Mouse (Mus musculus) thymus, adult 2 months (tissue): ENCODE measurements around the gene Pkm. TPM values are rescaled to one million over a fixed set of nuclear protein-coding genes. Genes with fewer than 3 reads are reported as not detected.

Experiments
- DNase-seq: peaks from one replicate; pipeline ENCODE4 v3.0.0; 2021
- H3K27ac ChIP-seq: fragments of 200-500 bp; 2 replicates; pipeline ENCODE4 v1.5.1; 2012; ENCODE audit warnings: low read length, control low read depth; ENCODE audit not compliant: control insufficient read depth, insufficient read depth
- H3K27me3 ChIP-seq: fragments of 200-500 bp; 2 replicates; pipeline ENCODE4 v1.6.1; 2012; ENCODE audit warnings: mild to moderate bottlenecking, low read length, moderate library complexity, mixed read lengths; ENCODE audit not compliant: control insufficient read depth, insufficient read depth
- H3K36me3 ChIP-seq: fragments of 200-500 bp; 2 replicates; pipeline ENCODE4 v1.6.1; 2012; ENCODE audit warnings: mild to moderate bottlenecking, low read length, moderate library complexity; ENCODE audit not compliant: control insufficient read depth, insufficient read depth
- H3K4me1 ChIP-seq: fragments of 200-500 bp; replicated peaks from 2 replicates; pipeline ENCODE4 v1.6.1; 2012; ENCODE audit warnings: low read length; ENCODE audit not compliant: control insufficient read depth, insufficient read depth
- H3K4me3 ChIP-seq: fragments of 200-500 bp; 2 replicates; pipeline ENCODE4 v1.5.1; 2012; ENCODE audit warnings: mild to moderate bottlenecking, low read length, control low read depth, moderate library complexity; ENCODE audit not compliant: control insufficient read depth, insufficient read depth
- CTCF ChIP-seq: fragments of 200-500 bp; IDR thresholded peaks from 2 replicates; pipeline ENCODE4 v1.5.1; 2012; ENCODE audit warnings: mild to moderate bottlenecking, control low read depth, low read length, moderate library complexity, borderline replicate concordance; ENCODE audit not compliant: control insufficient read depth, poor library complexity, insufficient read depth; ENCODE audit errors: extremely low read depth
- POLR2A ChIP-seq: fragments of 200-500 bp; IDR thresholded peaks from 2 replicates; pipeline ENCODE4 v1.6.1; 2012; ENCODE audit warnings: mild to moderate bottlenecking, low read length, control low read depth, moderate library complexity; ENCODE audit not compliant: control insufficient read depth, poor library complexity, insufficient read depth; ENCODE audit errors: extremely low read depth
- WGBS: fragments of 180-500 bp; shearing (Covaris S2); methylation state at CpG from one replicate; pipeline ENCODE4 v1.1.7; 2018; 5-methylcytosine and 5-hydroxymethylcytosine counted together
- polyA plus RNA-seq: library from polyadenylated mRNA; depleted of rRNA; stranded (reverse); fragments of >200 nt; gene quantifications from 2 replicates; pipeline ENCODE4 v1.2.3, GENCODE M21; 2012

Pkm gene
- polyA plus RNA-seq, 1 experiment, result 916 TPM

GRCm38 (mm10) chr9:59639936-59640335 is 16.2 kb upstream of the Pkm start:
- no peak overlapping the region for H3K4me3 ChIP-seq
- H3K4me1 ChIP-seq, result no peaks in the 10 kb centered on the region
- DNase-seq, result no peak
- 96% methylated on average over 4 of the region's 4 CpGs for WGBS
- no peak for TF ChIP-seq CTCF
- no peak for TF ChIP-seq POLR2A
- no peak overlapping the region for H3K27ac ChIP-seq
- no peaks in the 10 kb centered on the region for H3K27me3 ChIP-seq
- peaks cover 61% of the 10 kb centered on the region for H3K36me3 ChIP-seq

- no peak for DNase-seq
- Histone ChIP-seq H3K4me1 (no peaks in the 10 kb centered on the region), H3K36me3 (peaks cover 48% of the 10 kb centered on the region), H3K27ac (no peak overlapping the region), H3K4me3 (no peak overlapping the region), H3K27me3 (no peaks in the 10 kb centered on the region)
- TF ChIP-seq CTCF (no peak), POLR2A (no peak)
- 98% methylated on average over 2 of the region's 2 CpGs for WGBS
Measured at GRCm38 (mm10) chr9:59641320-59641719, 14.8 kb upstream of the Pkm start.

GRCm38 (mm10) chr9:59649911-59650310 is 6.3 kb upstream of the Pkm start:
- H3K27me3 ChIP-seq, result no peaks in the 10 kb centered on the region
- no peaks in the 10 kb centered on the region for H3K4me1 ChIP-seq
- no peak overlapping the region for H3K27ac ChIP-seq
- H3K4me3 ChIP-seq, result no peak overlapping the region
- no peak for TF ChIP-seq POLR2A
- TF ChIP-seq CTCF, result no peak
- peaks cover 29% of the 10 kb centered on the region for H3K36me3 ChIP-seq
- WGBS, result 98% methylated on average over 4 of the region's 4 CpGs
- no peak for DNase-seq

DNA sequence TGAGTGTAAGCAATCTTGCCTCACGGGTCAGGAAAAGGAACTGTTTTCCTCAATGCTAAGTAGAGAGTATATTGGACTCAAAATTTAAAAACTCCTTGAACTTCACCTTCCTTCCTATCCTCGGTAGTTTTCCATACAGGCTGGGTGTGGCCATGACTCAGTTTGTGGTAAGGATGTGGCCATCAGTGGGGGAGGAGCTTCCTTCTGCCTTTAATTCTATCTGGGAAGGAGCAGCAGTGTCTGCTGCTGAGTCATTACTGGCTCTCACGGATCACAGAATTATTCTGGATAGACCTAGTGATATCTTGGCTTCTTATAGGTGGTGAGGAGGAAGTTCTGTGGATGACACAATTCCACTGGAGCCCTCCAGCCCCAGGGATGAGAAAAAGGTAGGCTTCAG is 2.8 kb upstream of the Pkm start:
- 8% methylated on average over 3 of the region's 3 CpGs for WGBS
- Histone ChIP-seq H3K4me3 (no peak overlapping the region), H3K27me3 (no peaks in the 10 kb centered on the region), H3K36me3 (peaks cover 26% of the 10 kb centered on the region), H3K4me1 (peaks cover 7% of the 10 kb centered on the region), H3K27ac (no peak overlapping the region)
- no peak for TF ChIP-seq POLR2A
- no peak for TF ChIP-seq CTCF
- DNase-seq, result no peak

GRCm38 (mm10) chr9:59654450-59654983 is 1.7 kb upstream of the Pkm start:
- Histone ChIP-seq H3K27ac (no peak overlapping the region), H3K4me1 (peaks cover 7% of the 10 kb centered on the region), H3K36me3 (peaks cover 15% of the 10 kb centered on the region; the same call in 1 of the 2 replicates), H3K27me3 (no peaks in the 10 kb centered on the region), H3K4me3 (no peak overlapping the region)
- WGBS, result 89% methylated on average over 2 of the region's 2 CpGs
- TF ChIP-seq CTCF (no peak), POLR2A (no peak)
- no peak for DNase-seq

DNA sequence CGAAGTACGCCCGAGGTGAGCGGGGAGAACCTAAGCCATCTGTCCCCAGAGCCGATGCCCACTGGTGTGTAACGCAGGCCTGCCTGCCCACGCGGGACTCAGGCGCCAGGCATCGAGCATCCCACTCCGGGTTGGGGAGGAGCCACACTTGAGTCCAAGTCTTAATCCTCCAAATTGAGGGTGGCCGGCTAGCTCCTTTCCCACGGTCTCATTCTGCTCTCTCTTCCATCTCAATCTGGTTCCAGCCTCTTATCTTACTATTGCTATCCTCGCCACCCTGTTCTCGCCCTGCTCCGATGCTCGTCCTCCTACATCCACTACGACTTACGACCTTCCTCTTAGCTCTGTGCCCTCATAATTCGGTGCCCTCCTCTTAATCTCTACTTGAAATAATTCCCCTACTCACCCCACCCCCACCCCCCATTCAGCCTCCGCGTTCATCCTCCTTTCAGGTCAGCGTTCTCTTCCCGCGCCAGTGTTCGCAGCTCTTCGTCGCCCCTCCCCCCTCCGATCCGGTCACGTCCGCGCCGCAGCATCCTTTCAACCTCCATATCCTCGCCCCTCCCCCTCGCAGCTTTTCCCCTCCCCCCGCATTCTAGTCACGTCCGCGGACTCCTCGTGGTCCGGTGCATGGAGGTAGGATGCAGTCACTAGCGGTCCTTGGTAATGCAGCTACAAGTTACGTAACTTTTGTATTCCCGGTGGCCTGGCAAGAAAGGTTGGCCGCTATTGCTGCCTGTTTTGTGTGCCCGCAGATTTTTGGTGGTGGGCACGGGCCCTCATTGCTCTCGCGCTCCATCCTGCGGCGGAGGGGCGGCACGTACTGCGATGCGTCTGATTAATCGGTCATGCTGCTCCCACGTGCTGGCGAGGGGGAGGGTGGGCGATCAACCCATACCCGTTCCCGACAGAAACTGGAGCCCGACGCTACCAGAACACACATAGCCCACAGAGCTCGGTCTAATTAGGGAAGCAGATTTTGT is 758 bp downstream of the Pkm start:
- peak overlapping the region; percentile 65 for H3K4me3 ChIP-seq
- TF ChIP-seq POLR2A, result no peak
- TF ChIP-seq CTCF, result peak; percentile 42; the same call in 1 of the 2 replicates
- WGBS, result under 1% methylated on average over 64 of the region's 65 CpGs
- H3K27ac ChIP-seq, result peak overlapping the region; percentile 48
- peak; percentile 80 for DNase-seq
- H3K4me1 ChIP-seq, result peaks cover 19% of the 10 kb centered on the region
- H3K36me3 ChIP-seq, result no peaks in the 10 kb centered on the region
- no peaks in the 10 kb centered on the region for H3K27me3 ChIP-seq

- WGBS, result 34% methylated on average over 4 of the region's 4 CpGs
- peaks cover 19% of the 10 kb centered on the region for H3K4me1 ChIP-seq
- H3K4me3 ChIP-seq, result no peak overlapping the region
- DNase-seq, result no peak
- no peaks in the 10 kb centered on the region for H3K36me3 ChIP-seq
- H3K27ac ChIP-seq, result no peak overlapping the region
- TF ChIP-seq POLR2A, result no peak
- no peak for TF ChIP-seq CTCF
- no peaks in the 10 kb centered on the region for H3K27me3 ChIP-seq
Measured at GRCm38 (mm10) chr9:59658146-59658545, 2.0 kb downstream of the Pkm start.
